Mouse (Mus musculus): Measurements from ENCODE around the gene Xpo6.

Gene Xpo6

DNA sequence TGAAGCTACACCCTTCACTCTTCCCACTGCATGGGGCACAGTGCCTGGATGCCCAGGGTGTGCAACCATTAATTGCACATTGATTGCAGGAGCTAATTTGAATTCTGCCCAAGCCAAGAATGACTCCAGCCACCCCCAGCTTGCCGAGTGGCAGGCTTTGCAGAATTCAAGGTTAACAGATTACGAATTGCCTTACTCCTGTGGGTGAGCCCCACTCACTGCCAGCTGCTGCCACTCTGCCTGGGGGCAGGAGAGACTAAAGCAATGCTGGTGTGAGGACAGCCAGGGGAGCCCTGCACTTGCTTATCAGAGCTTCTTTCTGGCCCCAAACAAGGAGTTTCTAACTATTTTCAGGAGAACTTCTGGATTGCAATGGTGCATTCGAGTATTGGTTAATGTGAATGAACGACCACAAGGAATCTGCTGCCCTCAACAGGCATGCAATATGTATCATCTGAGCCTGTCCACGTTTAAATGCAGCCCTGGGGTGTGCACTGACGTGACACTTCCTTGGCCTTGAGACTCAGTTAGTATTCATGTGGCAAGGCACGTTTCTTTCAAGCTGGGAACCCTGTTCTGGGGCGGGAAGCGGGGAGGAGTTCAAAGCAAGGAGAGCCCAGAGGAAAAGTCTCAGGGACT, 116.8 kb downstream of the Xpo6 start:
- TF ChIP-seq GATA4 (IDR thresholded peaks at IDR 0.05; ENCODE audit: insufficient replicate concordance, low read length): no peak

DNA sequence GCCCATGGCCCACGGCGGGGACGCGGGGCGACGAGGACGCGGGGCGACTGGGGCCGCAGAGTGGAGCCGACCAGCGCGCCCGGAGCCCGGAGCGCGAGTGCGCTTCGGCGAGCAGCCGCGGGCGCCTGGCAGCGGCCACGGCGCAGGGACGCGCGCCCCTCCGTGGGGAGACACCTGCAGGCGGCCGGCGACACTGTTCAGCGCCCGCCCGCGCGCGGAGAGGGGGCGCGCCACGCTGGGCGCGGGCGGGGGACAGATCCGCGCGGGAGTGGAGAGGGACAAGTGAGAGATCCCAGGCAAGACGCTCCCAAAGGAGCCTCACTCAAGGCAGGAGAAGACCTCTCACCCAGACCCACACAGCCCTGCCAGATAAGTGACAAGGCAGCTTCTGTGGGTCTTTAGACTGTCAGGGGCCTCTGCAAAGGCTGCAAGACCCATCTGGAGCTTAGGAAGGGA, 118.0 kb downstream of the Xpo6 start, which contains the start of gene Gsg1l:
Gsg1l (minus strand) TSS at position 126 of the 456 bp plus-strand sequence.
- TF ChIP-seq GATA4 (IDR thresholded peaks at IDR 0.05; ENCODE audit: insufficient replicate concordance, low read length): no peak

DNA sequence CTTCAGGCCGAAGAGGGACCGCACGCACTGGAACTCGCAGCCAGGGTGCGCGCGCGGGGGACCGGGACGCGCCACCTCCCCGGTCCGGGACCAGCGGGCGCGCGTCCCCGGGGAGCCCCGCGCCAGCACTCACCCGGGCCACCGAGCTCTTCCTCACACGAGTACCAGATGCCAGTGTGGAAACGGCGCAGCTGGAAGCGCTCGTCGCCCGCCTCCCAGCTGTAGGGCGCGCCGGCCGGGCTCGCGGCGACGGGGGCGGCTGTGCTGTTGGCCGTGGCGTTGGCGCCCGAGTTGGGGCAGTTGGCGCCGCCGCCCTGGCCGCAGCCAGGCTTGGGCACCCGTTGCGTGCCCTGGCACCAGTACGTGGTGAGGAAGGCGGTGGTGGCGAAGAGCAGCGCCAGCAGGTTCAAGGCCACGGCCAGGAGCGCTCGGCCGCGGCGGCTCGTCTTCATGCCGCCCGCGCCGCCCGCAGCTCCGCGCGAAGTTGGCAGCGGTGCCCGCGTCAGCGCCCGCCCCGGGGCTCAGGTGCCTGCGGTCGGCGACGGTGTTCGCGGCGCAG, 118.5 kb downstream of the Xpo6 start:
- TF ChIP-seq GATA4 (IDR thresholded peaks at IDR 0.05; ENCODE audit: insufficient replicate concordance, low read length): no peak

DNA sequence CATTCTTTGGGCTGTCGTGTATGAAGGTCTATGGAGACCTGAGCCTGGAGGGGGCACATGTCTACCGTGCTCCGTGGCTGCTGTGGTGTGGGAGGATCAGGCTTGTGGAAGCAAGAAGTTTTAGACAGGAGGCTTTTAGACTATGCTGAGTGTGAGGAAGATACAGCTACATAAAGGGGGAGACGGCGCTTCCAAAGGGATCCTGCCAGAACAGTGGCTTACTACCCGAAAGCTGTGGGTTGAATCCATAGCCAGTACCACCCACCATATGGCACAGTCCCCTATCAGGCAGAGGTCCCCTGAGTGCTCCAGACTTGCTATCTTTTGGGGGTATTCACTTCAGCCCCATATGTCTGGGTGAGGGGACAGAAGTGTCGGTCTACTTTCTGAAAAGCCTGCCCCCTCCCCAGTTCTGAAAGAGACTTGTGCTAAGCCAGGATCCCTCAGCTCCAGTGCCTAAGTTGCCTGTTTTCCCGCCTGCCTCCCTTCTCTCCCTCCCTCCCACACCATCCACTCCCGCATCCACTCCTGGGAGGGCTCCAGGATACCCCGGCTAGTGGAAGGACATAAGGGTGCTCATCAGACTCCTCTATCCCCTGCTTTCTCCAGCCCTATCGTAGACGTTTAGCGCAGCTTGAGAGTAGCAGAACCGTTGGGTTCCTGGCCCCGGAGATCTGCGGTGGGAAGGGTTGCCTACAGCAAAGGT, 119.2 kb downstream of the Xpo6 start:
- TF ChIP-seq GATA4 (IDR thresholded peaks at IDR 0.05; ENCODE audit: insufficient replicate concordance, low read length): no peak

DNA sequence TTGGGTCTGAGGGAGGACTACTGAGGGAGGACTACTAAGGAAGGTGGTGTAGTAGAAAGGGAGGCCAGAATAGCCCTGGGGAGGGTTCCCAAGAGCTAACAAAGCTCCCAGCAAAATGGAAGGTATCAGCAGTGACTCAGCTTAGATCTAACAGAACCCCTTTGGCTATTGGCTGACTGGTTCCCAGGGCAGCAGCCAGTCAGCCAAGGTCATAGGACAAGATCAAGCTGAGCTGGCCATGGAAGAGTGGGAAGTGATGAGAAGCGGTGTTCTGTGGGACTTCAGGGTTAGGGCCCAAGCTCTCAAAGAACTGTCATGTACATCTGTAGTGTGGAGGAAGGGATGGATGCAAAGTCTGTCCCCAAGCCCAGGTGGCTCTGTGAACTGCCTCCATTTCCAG, 123.4 kb downstream of the Xpo6 start:
- no peak for TF ChIP-seq GATA4 (IDR thresholded peaks at IDR 0.05; ENCODE audit: insufficient replicate concordance, low read length)

DNA sequence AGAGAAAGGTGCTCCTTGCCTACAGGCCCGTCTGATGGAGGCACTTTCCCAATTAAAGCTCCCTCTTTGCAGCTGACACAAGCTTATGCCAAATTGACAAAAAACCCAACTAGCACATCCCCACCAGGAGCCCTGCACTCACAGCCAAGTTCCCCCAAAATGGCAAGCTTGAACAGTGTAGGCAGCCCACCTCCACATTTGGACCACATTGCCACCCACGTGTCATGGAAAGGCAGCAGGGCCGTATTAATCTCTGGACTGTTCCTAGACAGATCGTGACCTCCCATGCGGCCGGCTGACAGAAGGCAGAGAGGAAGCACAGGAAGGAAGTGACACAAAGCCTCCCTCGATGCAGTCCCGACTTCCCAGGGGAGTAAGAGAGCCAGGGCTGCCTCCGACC, 125.2 kb downstream of the Xpo6 start:
- TF ChIP-seq GATA4 (IDR thresholded peaks at IDR 0.05; ENCODE audit: insufficient replicate concordance, low read length): no peak

DNA sequence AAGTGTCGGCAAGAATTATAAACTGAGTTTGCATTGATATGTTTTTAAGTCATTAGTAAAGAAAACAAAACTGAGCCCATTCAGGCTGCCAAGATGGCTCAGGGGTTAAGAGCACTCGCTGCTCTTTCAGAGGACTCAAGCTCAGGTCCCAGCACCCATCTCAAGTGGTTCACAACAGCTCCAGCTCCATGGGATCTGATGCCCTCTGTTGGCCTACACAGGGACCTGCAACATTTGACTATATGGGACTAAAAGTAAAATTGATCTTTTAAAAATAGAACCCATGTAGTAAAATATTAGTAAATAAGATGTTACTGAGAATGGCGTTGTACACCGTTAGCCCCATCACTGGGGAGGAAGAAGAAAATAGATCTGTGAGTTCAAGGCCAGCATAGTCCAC, 130.0 kb downstream of the Xpo6 start:
- TF ChIP-seq GATA4 (IDR thresholded peaks at IDR 0.05; ENCODE audit: insufficient replicate concordance, low read length): no peak

DNA sequence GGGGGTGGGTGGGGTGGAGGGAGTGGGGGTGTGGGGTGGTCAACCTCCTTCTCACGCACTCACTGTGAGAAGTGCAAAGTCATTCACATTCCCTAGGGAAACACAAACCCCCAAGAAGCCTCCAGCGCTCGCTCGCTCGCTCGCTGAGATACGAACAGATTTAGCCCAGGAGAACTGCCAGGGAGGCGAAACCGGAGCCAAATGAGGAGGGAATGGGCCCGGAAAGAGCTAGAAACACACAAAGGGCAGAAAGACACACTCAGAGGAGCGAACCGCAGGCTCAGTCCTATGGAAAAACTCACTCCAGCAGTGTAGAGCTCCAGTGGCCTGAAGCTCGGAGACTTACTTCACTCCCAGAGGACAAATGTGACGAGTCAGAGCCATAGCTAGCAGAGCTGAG, 133.5 kb downstream of the Xpo6 start:
- no peak for TF ChIP-seq GATA4 (IDR thresholded peaks at IDR 0.05; ENCODE audit: insufficient replicate concordance, low read length)

DNA sequence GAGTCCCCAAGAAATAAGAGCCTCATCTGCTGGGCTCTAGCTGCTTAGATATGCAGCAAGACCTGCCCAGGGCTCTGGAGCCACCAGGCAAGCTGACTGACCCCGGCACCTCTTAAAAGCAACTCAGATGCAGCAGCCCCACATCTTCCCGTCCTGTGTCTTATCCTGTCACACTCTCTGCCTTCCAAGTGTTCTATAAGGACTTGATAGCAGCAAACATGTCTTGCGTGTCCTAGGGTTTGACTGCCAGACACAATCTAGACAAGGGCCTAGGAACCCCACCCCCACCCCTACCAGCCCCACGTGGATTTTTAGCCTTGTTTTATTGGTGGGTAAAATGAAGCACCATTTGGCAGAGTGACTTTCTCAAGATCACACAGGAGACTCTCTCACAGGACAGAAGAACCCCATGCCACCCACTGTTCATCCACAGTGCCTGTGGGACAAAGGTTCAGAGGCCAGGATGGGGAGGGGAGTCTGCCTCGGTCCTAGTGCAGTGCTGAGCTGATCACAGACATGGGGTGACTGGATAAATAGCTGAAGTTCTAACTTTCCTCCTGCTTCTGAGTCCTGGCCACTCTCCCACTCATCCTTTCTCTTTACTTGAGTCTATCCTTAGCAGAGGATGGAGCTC, 134.9 kb downstream of the Xpo6 start:
- TF ChIP-seq GATA4 (IDR thresholded peaks at IDR 0.05; ENCODE audit: insufficient replicate concordance, low read length): no peak

DNA sequence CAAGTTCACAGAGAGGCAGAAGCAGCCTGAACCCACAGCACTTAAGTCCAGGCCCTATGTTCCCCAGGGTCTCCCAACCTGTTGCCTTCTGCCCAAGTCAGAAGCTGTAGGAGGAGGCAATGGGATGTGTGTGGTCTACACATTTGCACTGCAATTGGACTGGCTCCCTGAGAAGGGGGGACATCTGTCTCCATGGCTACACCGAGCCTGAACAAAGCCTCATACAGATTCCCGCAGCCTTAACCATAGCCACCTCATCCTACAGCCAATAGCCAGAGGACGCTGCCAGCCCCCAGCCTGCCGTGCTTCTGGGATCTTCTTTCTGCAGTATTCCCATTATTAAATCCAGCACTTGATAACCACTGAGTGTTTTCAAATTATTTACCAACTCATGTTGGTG, 138.1 kb downstream of the Xpo6 start:
- no peak for TF ChIP-seq GATA4 (IDR thresholded peaks at IDR 0.05; ENCODE audit: insufficient replicate concordance, low read length)

DNA sequence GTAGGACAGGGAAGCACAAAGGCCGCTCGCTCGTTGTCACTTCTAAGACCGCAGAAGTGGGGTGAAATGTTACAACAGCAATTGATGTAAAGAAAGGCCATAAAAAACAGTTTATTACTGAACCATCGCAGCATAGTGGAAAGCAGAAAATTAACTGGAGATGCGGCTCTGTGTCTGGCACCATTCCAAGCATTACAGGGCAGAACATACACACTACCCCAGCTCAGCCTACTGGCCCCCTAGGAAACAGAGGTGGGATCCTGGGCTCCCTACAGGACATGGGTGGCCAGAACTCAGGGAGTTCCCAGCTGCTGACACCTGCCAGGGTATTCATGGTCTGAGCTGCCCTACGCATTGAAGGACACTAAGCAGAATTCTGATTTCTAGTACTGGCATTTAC, 141.4 kb downstream of the Xpo6 start:
- TF ChIP-seq GATA4 (IDR thresholded peaks at IDR 0.05; ENCODE audit: insufficient replicate concordance, low read length): no peak

DNA sequence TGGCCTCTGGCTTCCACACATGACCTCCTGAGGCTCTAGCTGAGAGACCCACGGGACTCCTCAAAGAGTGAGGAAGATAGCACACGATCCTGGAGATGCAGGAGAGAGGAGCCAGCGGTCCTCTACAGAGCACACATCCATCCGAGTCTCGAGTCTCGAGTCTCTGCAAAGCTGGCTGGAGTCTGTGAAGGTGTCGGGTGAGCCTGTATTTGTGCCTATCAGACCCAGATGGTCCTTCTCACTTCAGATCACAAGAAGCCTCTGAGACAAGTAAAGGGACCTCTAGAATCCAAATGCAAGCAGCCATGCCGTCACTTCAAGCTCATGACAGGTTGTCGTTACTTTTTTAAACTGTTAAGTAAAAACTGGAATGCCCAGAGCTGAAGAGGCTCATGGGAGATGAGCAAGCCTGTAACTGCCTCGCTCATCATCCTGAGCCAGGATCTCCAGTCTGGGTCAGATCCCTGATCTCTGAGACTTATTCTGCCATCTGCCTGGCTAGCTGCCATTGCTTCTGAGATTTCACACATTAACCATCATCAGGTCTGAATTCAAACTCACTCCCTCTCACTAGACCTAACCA, 142.9 kb downstream of the Xpo6 start:
- no peak for TF ChIP-seq GATA4 (IDR thresholded peaks at IDR 0.05; ENCODE audit: insufficient replicate concordance, low read length)

DNA sequence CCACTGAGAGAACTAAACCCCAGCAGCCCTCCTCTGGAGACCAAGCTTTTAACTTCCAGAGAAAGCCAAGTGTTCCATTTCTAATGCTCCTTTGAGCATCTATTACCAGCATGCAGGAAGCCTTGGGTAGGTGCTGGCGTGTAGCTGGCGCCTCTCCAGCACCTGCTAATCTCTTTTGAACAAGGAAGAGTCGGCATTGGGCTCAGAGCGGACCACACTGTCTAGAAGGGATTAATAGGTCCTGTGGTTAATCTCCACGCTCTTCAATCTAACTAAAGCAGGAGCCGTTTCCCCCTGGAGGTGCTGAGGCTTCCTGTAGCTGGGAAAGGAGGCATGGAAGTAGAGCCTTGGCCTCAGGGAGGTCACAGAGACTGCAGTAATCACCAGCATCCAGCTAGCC, 145.7 kb downstream of the Xpo6 start:
- TF ChIP-seq GATA4 (IDR thresholded peaks at IDR 0.05; ENCODE audit: insufficient replicate concordance, low read length): no peak

DNA sequence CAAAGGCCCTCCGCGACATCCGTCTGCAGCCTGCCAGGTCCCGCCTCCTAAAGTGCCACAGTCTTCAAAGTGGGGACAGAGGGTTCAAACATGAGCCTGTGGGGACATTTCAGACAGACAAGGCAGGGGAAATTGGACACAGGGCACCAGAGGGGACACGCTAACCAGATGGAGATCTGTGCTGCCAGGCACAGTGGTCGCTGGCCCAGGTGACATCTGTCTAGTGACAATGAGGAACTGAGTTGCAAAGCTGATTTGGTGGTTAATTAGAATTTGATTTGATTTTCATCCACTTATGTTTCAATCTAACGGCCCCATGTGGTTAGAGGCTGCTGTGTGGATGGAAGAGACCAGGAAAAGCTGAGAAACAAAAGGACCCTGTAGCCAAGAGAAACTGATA, 146.7 kb downstream of the Xpo6 start:
- TF ChIP-seq GATA4 (IDR thresholded peaks at IDR 0.05; ENCODE audit: insufficient replicate concordance, low read length): no peak

DNA sequence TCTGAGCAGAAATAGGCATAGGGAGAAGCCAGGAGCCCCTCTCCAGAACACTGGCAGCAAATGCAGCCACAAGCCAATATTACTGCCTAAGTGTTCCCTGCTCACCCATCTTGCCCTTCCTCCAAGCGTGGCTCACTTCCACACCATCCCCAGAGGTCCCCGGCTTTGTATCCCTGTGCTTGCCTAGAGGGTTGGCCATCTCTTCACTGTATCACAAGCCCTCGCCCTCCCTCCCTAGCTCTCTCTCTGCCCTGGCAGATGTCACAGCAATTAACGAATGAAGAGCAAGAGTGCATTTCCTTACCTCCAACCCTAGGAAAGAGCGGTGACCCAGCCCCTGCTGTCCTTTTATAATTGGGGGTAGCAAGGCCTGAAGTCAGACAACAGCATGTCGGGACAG, 148.4 kb downstream of the Xpo6 start:
- TF ChIP-seq GATA4 (IDR thresholded peaks at IDR 0.05; ENCODE audit: insufficient replicate concordance, low read length): no peak
